Mouse (Mus musculus) spleen, adult 2 months (tissue): ENCODE data around the gene Ror1.

Source experiments
- CTCF ChIP-seq: fragments of 200-500 bp; IDR thresholded peaks from 2 replicates; pipeline ENCODE4 v1.5.1; 2011; ENCODE audit warnings: mild to moderate bottlenecking, inconsistent platforms; ENCODE audit not compliant: insufficient read depth, insufficient read length, insufficient replicate concordance; ENCODE audit errors: extremely low read depth
- POLR2A ChIP-seq: fragments of 200-500 bp; IDR thresholded peaks from 2 replicates; pipeline ENCODE4 v1.6.1; 2011; ENCODE audit warnings: low read depth, low read length, inconsistent platforms

DNA sequence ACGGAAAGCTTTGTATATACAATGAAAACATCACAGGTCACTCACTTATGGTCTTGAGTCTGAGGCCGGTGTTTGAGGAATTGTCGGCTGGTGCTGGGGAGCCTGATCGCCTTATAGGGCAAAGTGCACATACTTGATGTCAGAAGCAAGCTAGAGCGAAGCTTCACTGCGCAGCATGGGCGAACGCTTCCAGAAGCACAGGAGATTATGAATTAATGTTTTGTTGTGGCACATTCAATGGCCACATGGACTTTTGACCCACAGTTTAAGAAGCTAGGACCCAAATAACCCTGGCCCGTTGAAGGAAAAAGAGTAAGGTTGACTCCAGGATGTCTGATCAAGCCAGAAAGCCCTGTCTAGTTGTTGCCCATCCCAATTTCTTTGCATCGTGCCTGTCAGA, 138.2 kb downstream of the Ror1 start:
- no peak for TF ChIP-seq CTCF
- TF ChIP-seq POLR2A = no peak
